Mouse (Mus musculus) lung, postnatal 0 days (tissue): ENCODE results near the gene Zfp712. TPM values are rescaled to one million over a fixed set of nuclear protein-coding genes. Genes with fewer than 3 reads are reported as not detected.

Experiments
- ATAC-seq: fragments of 200-750 bp; cut with Nextera tagmentation; 2 replicates; pipeline ENCODE4 v1.8.0; 2017; ENCODE audit warnings: moderate library complexity
- DNase-seq: peaks from one replicate; pipeline ENCODE4 v3.0.0-alpha.2; 2016; ENCODE audit warnings: low spot score
- H3K27ac ChIP-seq: fragments of 300-500 bp; sonication (generic); 2 replicates; pipeline ENCODE4 v1.5.1; 2014; ENCODE audit warnings: antibody characterized with exemption, mild to moderate bottlenecking, low read length, mixed read lengths
- H3K27me3 ChIP-seq: fragments of 300-500 bp; sonication (generic); replicated peaks from 2 replicates; pipeline ENCODE4 v1.6.1; 2014; ENCODE audit warnings: low read length, mixed read lengths; ENCODE audit not compliant: insufficient read depth
- H3K36me3 ChIP-seq: fragments of 300-500 bp; sonication (generic); 2 replicates; pipeline ENCODE4 v1.6.1; 2014; ENCODE audit warnings: low read length, mixed read lengths; ENCODE audit not compliant: insufficient read depth
- H3K4me1 ChIP-seq: fragments of 300-500 bp; sonication (generic); 2 replicates; pipeline ENCODE4 v1.6.1; 2014; ENCODE audit warnings: antibody characterized with exemption, low read depth, low read length, mixed read lengths; ENCODE audit not compliant: insufficient read depth
- H3K4me2 ChIP-seq: fragments of 300-500 bp; sonication (generic); replicated peaks from 2 replicates; pipeline ENCODE4 v1.6.1; 2014; ENCODE audit warnings: low read depth, mild to moderate bottlenecking, low read length, moderate library complexity, mixed read lengths
- H3K4me3 ChIP-seq: fragments of 300-500 bp; sonication (generic); 2 replicates; pipeline ENCODE4 v1.5.1; 2014; ENCODE audit warnings: low read depth, low read length
- H3K9ac ChIP-seq: fragments of 300-500 bp; sonication (generic); replicated peaks from 2 replicates; pipeline ENCODE4 v1.6.1; 2014; ENCODE audit warnings: low read depth, mild to moderate bottlenecking
- H3K9me3 ChIP-seq: fragments of 300-500 bp; sonication (generic); 2 replicates; pipeline ENCODE4 v1.6.1; 2016; ENCODE audit warnings: low read length, mixed read lengths
- CTCF ChIP-seq: IDR thresholded peaks from 2 replicates; pipeline ENCODE4 v1.5.1; 2016; ENCODE audit warnings: antibody characterized with exemption, mild to moderate bottlenecking
- EP300 ChIP-seq: IDR thresholded peaks from 2 replicates; pipeline ENCODE4 v1.6.1; 2016; ENCODE audit warnings: antibody characterized with exemption, mild to moderate bottlenecking, control low read depth
- WGBS: fragments of 180-500 bp; shearing (Covaris S2); extraction: QIAGEN DNeasy Blood & Tissue Kit; methylation state at CpG from one replicate; pipeline ENCODE4 v1.1.7; 2014; 5-methylcytosine and 5-hydroxymethylcytosine counted together
- polyA plus RNA-seq: library from polyadenylated mRNA; unstranded; fragments of >200 nt; fragmentation: Nextera tagmentation; extraction: Ambion mirVana; gene quantifications from 2 replicates; pipeline ENCODE4 v1.2.1, GENCODE M21; 2015

The Zfp712 gene
- polyA plus RNA-seq, 1 experiment from 2014 or later, result 2.7 TPM

DNA sequence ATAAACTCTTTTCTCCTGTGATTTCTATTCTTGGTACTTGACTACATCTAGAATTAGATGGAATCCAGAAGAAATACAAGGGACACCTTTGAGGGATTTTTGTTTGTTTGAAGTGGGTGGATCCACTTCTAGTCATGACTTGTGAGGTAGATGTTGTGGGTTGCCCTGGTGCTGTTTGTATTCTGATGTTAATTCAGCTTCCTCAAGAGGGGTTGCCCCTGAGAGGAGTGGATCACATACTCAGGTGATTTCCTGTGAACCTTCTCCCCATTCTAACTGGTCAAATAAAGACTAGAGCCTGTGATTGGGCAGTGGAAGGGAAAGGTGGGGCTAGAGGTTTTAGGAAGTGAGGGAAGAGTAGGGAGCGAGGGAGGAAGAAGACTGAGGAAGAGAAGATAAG, 21.0 kb upstream of the Zfp712 start:
- Histone ChIP-seq H3K4me1 (0 out of 2 replicates have a peak, but pooled peaks cover 3% of the 10 kb centered on the region), H3K4me3 (no peak overlapping the region), H3K9ac (no peak overlapping the region), H3K36me3 (no peaks in the 10 kb centered on the region), H3K4me2 (peak overlapping the region; percentile 69; the same call in 1 of the 2 replicates), H3K27ac (peak overlapping the region; percentile 75), H3K27me3 (no peaks in the 10 kb centered on the region), H3K9me3 (no peaks in the 10 kb centered on the region)
- TF ChIP-seq EP300 (no peak), CTCF (no peak)
- ATAC-seq (no peak), DNase-seq (no peak)
- WGBS, result 55% methylated on average over 1 of the region's 1 CpGs

DNA sequence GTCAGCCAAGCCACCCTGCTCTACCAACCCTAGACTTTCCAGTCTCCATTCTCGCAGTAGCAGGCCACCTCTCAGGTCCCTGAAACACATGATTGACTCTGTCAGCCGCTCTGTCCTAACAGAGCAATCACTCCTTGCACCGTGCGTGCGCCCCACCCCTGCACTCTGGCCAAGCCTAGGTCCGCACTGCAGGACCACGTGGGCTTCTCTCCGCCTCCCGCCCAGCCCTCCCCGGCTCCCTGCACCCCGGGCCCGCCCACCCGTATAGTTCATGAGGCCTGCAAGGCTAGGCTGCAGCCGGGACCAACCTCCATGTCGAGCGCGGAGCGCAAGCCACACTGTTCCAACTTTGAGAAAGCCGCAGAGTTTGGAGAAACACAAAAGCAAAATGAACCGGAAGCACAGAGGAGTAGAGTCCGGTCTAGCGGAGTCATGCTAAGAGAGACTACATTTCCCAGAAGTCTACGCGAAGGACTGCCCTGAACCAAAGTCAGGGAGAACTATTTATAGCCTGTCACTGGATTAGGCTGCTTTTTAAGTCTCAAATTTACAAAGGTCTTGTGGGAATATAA, 20.3 kb upstream of the Zfp712 start:
- Histone ChIP-seq H3K4me1 (0 out of 2 replicates have a peak, but pooled peaks cover 3% of the 10 kb centered on the region), H3K27me3 (no peaks in the 10 kb centered on the region), H3K27ac (peak overlapping the region; percentile 75), H3K4me3 (peak overlapping the region; percentile 63), H3K4me2 (peak overlapping the region; percentile 69), H3K9me3 (no peaks in the 10 kb centered on the region), H3K36me3 (no peaks in the 10 kb centered on the region), H3K9ac (peak overlapping the region; percentile 39; the same call in 1 of the 2 replicates)
- peak; percentile 91 for DNase-seq
- peak; percentile 99 for ATAC-seq
- WGBS, result under 1% methylated on average over 24 of the region's 24 CpGs
- TF ChIP-seq CTCF (no peak), EP300 (no peak)

DNA sequence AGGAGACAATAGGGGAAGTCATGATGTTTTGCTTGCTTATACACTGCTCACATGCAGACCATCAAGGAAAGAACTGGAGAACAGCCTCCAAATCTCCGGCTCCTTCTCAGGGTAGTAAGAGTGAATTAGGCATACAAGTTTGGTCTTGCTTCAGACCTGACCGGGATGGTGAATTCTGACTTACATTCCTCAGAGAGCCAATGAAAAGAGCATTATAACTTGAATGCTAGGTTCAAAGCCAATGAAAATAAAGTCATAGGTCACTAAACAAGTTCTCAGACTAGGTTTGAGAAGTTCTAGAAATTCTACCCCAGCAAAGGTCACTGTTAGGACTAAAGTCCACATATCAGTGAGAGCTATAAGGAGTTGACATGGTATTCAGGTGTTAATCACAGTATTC, 16.3 kb upstream of the Zfp712 start:
- TF ChIP-seq CTCF (no peak), EP300 (no peak)
- H3K9ac ChIP-seq, result no peak overlapping the region
- H3K36me3 ChIP-seq, result 0 out of 2 replicates have a peak, but pooled peaks cover 9% of the 10 kb centered on the region
- no peak for DNase-seq
- no peak overlapping the region for H3K4me2 ChIP-seq
- H3K9me3 ChIP-seq, result no peaks in the 10 kb centered on the region
- H3K4me1 ChIP-seq, result 0 out of 2 replicates have a peak, but pooled peaks cover 3% of the 10 kb centered on the region
- ATAC-seq, result no peak
- 94% methylated on average over 2 of the region's 2 CpGs for WGBS
- no peak overlapping the region for H3K4me3 ChIP-seq
- no peaks in the 10 kb centered on the region for H3K27me3 ChIP-seq
- no peak overlapping the region for H3K27ac ChIP-seq

DNA sequence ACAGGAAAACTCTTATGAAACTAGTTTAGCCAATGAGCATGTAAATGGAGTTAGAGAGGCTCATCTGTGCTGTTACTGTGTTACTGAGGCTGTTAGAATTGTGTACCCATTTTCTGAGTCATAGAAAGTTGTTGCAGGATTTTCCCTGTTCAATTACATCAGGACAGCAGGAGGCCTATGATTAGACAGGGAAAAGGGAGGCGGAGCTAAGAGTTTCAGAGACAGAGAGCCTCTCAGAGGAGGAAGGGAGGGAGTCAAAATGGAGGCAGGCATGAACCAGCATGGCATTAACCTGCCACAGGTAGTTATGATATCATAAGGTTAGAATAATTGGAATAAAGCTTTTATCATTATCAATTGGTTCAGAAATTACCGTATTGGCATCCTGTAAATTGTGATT, 11.8 kb upstream of the Zfp712 start:
- Histone ChIP-seq H3K4me1 (no peaks in the 10 kb centered on the region), H3K27ac (no peak overlapping the region), H3K4me2 (no peak overlapping the region), H3K27me3 (no peaks in the 10 kb centered on the region), H3K36me3 (peaks cover 23% of the 10 kb centered on the region; the same call in 1 of the 2 replicates), H3K4me3 (no peak overlapping the region), H3K9ac (no peak overlapping the region), H3K9me3 (peaks cover 13% of the 10 kb centered on the region; the same call in 1 of the 2 replicates)
- ATAC-seq (no peak), DNase-seq (no peak)
- TF ChIP-seq CTCF, result no peak
- 95% methylated on average over 2 of the region's 2 CpGs for WGBS

DNA sequence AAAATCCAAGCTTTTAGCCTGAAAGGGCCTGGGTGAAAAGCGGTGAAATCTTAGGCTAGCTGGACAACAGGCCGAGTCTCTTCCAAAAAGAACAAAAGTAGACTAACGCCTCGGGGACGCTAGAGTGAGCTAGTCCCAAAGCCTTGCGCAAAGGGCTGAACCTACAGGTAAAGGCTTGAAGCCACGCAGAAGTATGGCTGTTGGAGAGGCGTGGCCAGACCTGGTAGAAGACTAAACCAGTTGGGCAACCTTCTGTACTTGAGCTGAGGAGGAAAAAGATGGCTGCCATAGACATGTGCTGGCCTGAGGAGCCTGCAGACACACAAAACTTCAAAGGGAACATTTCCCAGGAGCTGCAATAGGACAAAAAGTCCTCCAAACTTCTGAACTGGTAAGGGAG, 4.4 kb upstream of the Zfp712 start:
- TF ChIP-seq EP300 (no peak), CTCF (no peak)
- Histone ChIP-seq H3K4me2 (no peak overlapping the region), H3K36me3 (peaks cover 4% of the 10 kb centered on the region; the same call in 1 of the 2 replicates), H3K4me3 (no peak overlapping the region), H3K9ac (no peak overlapping the region), H3K27me3 (no peaks in the 10 kb centered on the region), H3K27ac (no peak overlapping the region), H3K9me3 (peaks cover 3% of the 10 kb centered on the region; the same call in 1 of the 2 replicates), H3K4me1 (peaks cover under 1% of the 10 kb centered on the region; the same call in 1 of the 2 replicates)
- 89% methylated on average over 8 of the region's 8 CpGs for WGBS
- ATAC-seq, result no peak
- no peak for DNase-seq

DNA sequence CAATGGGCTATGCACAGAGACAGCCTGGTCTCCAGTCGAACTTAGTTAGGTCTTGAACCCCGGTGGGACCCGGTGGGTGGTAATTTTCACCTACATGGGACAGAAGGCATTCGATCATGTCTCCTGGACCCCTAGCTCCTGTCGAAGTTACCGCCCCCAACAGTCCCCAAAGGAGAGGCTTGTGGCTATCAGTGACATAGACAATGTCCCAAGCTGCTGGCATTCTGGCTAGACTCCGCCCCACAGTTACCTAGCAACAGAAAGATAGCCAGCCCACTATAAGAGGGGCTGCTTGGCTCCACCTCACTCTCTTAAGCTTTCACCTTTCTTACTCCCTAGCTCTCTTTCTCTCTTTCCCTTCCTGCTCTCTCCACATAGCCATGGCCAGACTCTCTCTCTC, 1.5 kb upstream of the Zfp712 start:
- no peak overlapping the region for H3K4me3 ChIP-seq
- no peak for DNase-seq
- H3K9ac ChIP-seq, result no peak overlapping the region
- TF ChIP-seq CTCF (no peak), EP300 (no peak)
- no peaks in the 10 kb centered on the region for H3K36me3 ChIP-seq
- no peaks in the 10 kb centered on the region for H3K27me3 ChIP-seq
- no peak overlapping the region for H3K27ac ChIP-seq
- H3K4me2 ChIP-seq, result no peak overlapping the region
- peaks cover 3% of the 10 kb centered on the region; the same call in 1 of the 2 replicates for H3K4me1 ChIP-seq
- WGBS, result 65% methylated on average over 7 of the region's 7 CpGs
- H3K9me3 ChIP-seq, result no peaks in the 10 kb centered on the region
- no peak for ATAC-seq
